Mouse (Mus musculus): ENCODE measurements around the gene Cit. TPM values are rescaled to one million over a fixed set of nuclear protein-coding genes. Genes with fewer than 3 reads are reported as not detected.

The Cit gene
- polyA plus RNA-seq, 1 experiment = 19.0 TPM

- TF ChIP-seq POLR2A (IDR thresholded peaks at IDR 0.05; ENCODE audit: control insufficient read depth, low read depth, low read length) = no peak
- TF ChIP-seq CTCF (IDR thresholded peaks at IDR 0.05; ENCODE audit: control insufficient read depth, insufficient read depth, insufficient replicate concordance, low read depth, low read length) = no peak
- H3K4me3 ChIP-seq (ENCODE audit: control insufficient read depth, low read depth, low read length) = no peak overlapping the region
- no peak overlapping the region for H3K27ac ChIP-seq (ENCODE audit: control insufficient read depth, insufficient read depth, low read depth, low read length)
- H3K27me3 ChIP-seq (ENCODE audit: control insufficient read depth, insufficient read depth, low read length) = no peaks in the 10 kb centered on the region
- peaks cover 2% of the 10 kb centered on the region for H3K36me3 ChIP-seq (ENCODE audit: control insufficient read depth, insufficient read depth, low read length)
- H3K4me1 ChIP-seq (ENCODE audit: control insufficient read depth, insufficient read depth, low read length) = no peaks in the 10 kb centered on the region
These were observed 113.3 kb downstream of the Cit start for GRCm38 (mm10) chr5:115958344-115958743.

GRCm38 (mm10) chr5:115958814-115959213, 113.7 kb downstream of the Cit start:
- H3K4me1 ChIP-seq (ENCODE audit: control insufficient read depth, insufficient read depth, low read length) = no peaks in the 10 kb centered on the region
- H3K4me3 ChIP-seq (ENCODE audit: control insufficient read depth, low read depth, low read length) = no peak overlapping the region
- H3K36me3 ChIP-seq (ENCODE audit: control insufficient read depth, insufficient read depth, low read length) = peaks cover 2% of the 10 kb centered on the region
- H3K27ac ChIP-seq (ENCODE audit: control insufficient read depth, insufficient read depth, low read depth, low read length) = no peak overlapping the region
- TF ChIP-seq POLR2A (IDR thresholded peaks at IDR 0.05; ENCODE audit: control insufficient read depth, low read depth, low read length) (no peak), CTCF (IDR thresholded peaks at IDR 0.05; ENCODE audit: control insufficient read depth, insufficient read depth, insufficient replicate concordance, low read depth, low read length) (no peak)
- H3K27me3 ChIP-seq (ENCODE audit: control insufficient read depth, insufficient read depth, low read length) = no peaks in the 10 kb centered on the region

- Histone ChIP-seq H3K4me1 (ENCODE audit: control insufficient read depth, insufficient read depth, low read length) (no peaks in the 10 kb centered on the region), H3K4me3 (ENCODE audit: control insufficient read depth, low read depth, low read length) (no peak overlapping the region), H3K27me3 (ENCODE audit: control insufficient read depth, insufficient read depth, low read length) (no peaks in the 10 kb centered on the region), H3K27ac (ENCODE audit: control insufficient read depth, insufficient read depth, low read depth, low read length) (no peak overlapping the region), H3K36me3 (ENCODE audit: control insufficient read depth, insufficient read depth, low read length) (peaks cover 1% of the 10 kb centered on the region)
- TF ChIP-seq CTCF (IDR thresholded peaks at IDR 0.05; ENCODE audit: control insufficient read depth, insufficient read depth, insufficient replicate concordance, low read depth, low read length) = no peak
- no peak for TF ChIP-seq POLR2A (IDR thresholded peaks at IDR 0.05; ENCODE audit: control insufficient read depth, low read depth, low read length)
These were observed 116.7 kb downstream of the Cit start for GRCm38 (mm10) chr5:115961809-115962208.

GRCm38 (mm10) chr5:115971236-115971635, 126.2 kb downstream of the Cit start:
- Histone ChIP-seq H3K27me3 (ENCODE audit: control insufficient read depth, insufficient read depth, low read length) (no peaks in the 10 kb centered on the region), H3K36me3 (ENCODE audit: control insufficient read depth, insufficient read depth, low read length) (peaks cover 3% of the 10 kb centered on the region), H3K27ac (ENCODE audit: control insufficient read depth, insufficient read depth, low read depth, low read length) (no peak overlapping the region), H3K4me3 (ENCODE audit: control insufficient read depth, low read depth, low read length) (no peak overlapping the region), H3K4me1 (ENCODE audit: control insufficient read depth, insufficient read depth, low read length) (no peaks in the 10 kb centered on the region)
- TF ChIP-seq CTCF (IDR thresholded peaks at IDR 0.05; ENCODE audit: control insufficient read depth, insufficient read depth, insufficient replicate concordance, low read depth, low read length) (no peak), POLR2A (IDR thresholded peaks at IDR 0.05; ENCODE audit: control insufficient read depth, low read depth, low read length) (no peak)

GRCm38 (mm10) chr5:115975672-115976071, 130.6 kb downstream of the Cit start:
- Histone ChIP-seq H3K4me3 (ENCODE audit: control insufficient read depth, low read depth, low read length) (no peak overlapping the region), H3K27me3 (ENCODE audit: control insufficient read depth, insufficient read depth, low read length) (no peaks in the 10 kb centered on the region), H3K36me3 (ENCODE audit: control insufficient read depth, insufficient read depth, low read length) (peaks cover 3% of the 10 kb centered on the region), H3K4me1 (ENCODE audit: control insufficient read depth, insufficient read depth, low read length) (no peaks in the 10 kb centered on the region), H3K27ac (ENCODE audit: control insufficient read depth, insufficient read depth, low read depth, low read length) (no peak overlapping the region)
- TF ChIP-seq CTCF (IDR thresholded peaks at IDR 0.05; ENCODE audit: control insufficient read depth, insufficient read depth, insufficient replicate concordance, low read depth, low read length) (no peak), POLR2A (IDR thresholded peaks at IDR 0.05; ENCODE audit: control insufficient read depth, low read depth, low read length) (no peak)

GRCm38 (mm10) chr5:115976446-115976845, 131.4 kb downstream of the Cit start:
- no peak for TF ChIP-seq POLR2A (IDR thresholded peaks at IDR 0.05; ENCODE audit: control insufficient read depth, low read depth, low read length)
- TF ChIP-seq CTCF (IDR thresholded peaks at IDR 0.05; ENCODE audit: control insufficient read depth, insufficient read depth, insufficient replicate concordance, low read depth, low read length) = no peak
- Histone ChIP-seq H3K4me1 (ENCODE audit: control insufficient read depth, insufficient read depth, low read length) (no peaks in the 10 kb centered on the region), H3K4me3 (ENCODE audit: control insufficient read depth, low read depth, low read length) (no peak overlapping the region), H3K27me3 (ENCODE audit: control insufficient read depth, insufficient read depth, low read length) (no peaks in the 10 kb centered on the region), H3K36me3 (ENCODE audit: control insufficient read depth, insufficient read depth, low read length) (peaks cover 3% of the 10 kb centered on the region), H3K27ac (ENCODE audit: control insufficient read depth, insufficient read depth, low read depth, low read length) (no peak overlapping the region)

GRCm38 (mm10) chr5:115977266-115977665, 132.2 kb downstream of the Cit start:
- no peak for TF ChIP-seq POLR2A (IDR thresholded peaks at IDR 0.05; ENCODE audit: control insufficient read depth, low read depth, low read length)
- no peak for TF ChIP-seq CTCF (IDR thresholded peaks at IDR 0.05; ENCODE audit: control insufficient read depth, insufficient read depth, insufficient replicate concordance, low read depth, low read length)
- no peaks in the 10 kb centered on the region for H3K27me3 ChIP-seq (ENCODE audit: control insufficient read depth, insufficient read depth, low read length)
- H3K4me1 ChIP-seq (ENCODE audit: control insufficient read depth, insufficient read depth, low read length) = no peaks in the 10 kb centered on the region
- H3K4me3 ChIP-seq (ENCODE audit: control insufficient read depth, low read depth, low read length) = no peak overlapping the region
- peaks cover 3% of the 10 kb centered on the region for H3K36me3 ChIP-seq (ENCODE audit: control insufficient read depth, insufficient read depth, low read length)
- no peak overlapping the region for H3K27ac ChIP-seq (ENCODE audit: control insufficient read depth, insufficient read depth, low read depth, low read length)

- no peaks in the 10 kb centered on the region for H3K4me1 ChIP-seq (ENCODE audit: control insufficient read depth, insufficient read depth, low read length)
- no peak overlapping the region for H3K4me3 ChIP-seq (ENCODE audit: control insufficient read depth, low read depth, low read length)
- H3K27me3 ChIP-seq (ENCODE audit: control insufficient read depth, insufficient read depth, low read length) = no peaks in the 10 kb centered on the region
- TF ChIP-seq CTCF (IDR thresholded peaks at IDR 0.05; ENCODE audit: control insufficient read depth, insufficient read depth, insufficient replicate concordance, low read depth, low read length) = no peak
- peaks cover 3% of the 10 kb centered on the region for H3K36me3 ChIP-seq (ENCODE audit: control insufficient read depth, insufficient read depth, low read length)
- H3K27ac ChIP-seq (ENCODE audit: control insufficient read depth, insufficient read depth, low read depth, low read length) = no peak overlapping the region
These were observed 132.7 kb downstream of the Cit start for GRCm38 (mm10) chr5:115977757-115978156.

All from testis, adult 2 months (tissue).